Mouse (Mus musculus) gastrocnemius, postnatal 10 days (tissue): ENCODE measurements at regions not wholly inside any gene's neighbourhood (a gene's known extent, or its start where the extent isn't known, plus 50 kb on each side); places are given as distances from the start of the nearest gene placed in this dataset.
"Not testable (repeated sequence)": the region's sequence is repeated elsewhere in the genome, so short reads cannot be mapped to it uniquely, and the experiment has no call there.

Experiments
- DNase-seq: peaks from one replicate; pipeline ENCODE4 v3.0.0; 2021; ENCODE audit warnings: mixed read lengths

DNA sequence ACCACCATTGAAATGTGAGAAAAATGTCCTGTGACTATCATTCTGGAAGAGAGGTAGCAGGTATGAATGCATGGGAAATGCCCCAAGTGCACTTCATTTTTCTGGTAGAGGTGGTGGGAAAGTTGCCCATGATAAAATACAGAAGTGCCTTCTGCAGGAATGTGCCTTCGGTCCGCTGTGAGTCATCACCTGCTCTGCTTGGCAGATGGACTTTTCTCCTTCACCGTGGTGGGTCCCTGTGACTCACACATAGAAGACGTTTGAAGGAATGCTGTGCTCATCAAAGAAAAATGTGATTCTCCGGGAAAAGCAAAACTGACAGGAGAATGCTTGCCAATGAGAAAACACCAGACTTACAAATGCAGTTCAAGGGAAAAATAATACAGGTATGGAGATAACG, 126.8 kb downstream of the Tnfsf18 start:
- DNase-seq = no peak

DNA sequence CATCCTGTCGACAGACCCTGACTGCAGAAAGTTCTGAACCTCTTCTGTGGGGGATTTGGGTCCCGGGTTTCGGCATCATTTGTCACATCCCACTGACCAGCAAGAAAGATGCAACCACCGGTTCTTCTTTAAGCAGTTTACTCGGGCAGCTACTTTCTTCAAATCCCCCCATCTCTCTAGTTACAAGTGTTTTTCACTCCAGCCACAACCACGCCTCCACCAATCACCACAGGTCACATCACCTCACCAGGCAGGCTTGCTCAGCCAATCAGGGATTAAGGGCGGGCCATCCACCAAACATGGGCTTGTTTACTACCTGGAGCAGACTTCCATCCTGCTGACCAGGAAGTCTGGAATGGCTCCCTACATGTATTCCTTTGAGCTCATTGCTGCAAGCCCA, 119.6 kb downstream of the Tnfsf18 start:
- not testable (repeated sequence) for DNase-seq

DNA sequence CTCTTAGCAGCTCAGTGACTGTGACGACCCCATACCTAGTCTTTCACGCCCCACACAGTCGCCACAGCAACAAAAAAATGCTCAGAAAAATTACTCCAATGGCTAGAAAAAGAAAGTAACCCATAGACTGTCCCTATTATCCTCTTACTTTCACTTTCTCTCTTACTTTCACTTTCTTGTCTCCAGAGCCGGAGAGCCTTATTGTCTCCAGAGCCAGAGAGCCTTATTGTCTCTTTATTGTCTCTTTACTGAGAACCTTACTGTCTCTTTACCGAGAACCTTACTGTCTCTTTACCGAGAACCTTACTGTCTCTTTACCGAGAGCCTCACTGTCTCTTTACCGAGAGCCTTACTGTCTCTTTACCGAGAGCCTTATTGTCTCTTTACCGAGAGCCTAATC, 119.2 kb downstream of the Tnfsf18 start:
- not testable (repeated sequence) for DNase-seq

DNA sequence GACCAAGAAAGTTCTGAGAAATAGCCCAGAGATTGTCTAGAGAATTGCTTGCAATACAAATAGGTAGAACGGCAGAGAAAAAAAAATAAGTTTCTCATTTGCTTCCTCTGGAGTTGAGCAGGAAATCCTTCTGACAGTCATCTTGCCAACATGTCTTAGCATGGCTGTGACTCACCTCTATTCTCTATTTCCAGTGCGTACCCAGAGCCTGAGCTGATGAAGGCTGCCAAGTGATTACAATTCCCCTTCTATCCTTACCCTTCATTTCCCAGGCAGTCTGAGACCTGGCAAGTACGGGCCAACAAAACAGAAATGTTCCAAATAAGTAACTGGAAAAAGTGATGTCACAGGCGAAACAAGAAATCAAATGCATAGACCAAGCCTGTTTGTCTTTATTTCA, 113.0 kb downstream of the Tnfsf18 start:
- no peak for DNase-seq

DNA sequence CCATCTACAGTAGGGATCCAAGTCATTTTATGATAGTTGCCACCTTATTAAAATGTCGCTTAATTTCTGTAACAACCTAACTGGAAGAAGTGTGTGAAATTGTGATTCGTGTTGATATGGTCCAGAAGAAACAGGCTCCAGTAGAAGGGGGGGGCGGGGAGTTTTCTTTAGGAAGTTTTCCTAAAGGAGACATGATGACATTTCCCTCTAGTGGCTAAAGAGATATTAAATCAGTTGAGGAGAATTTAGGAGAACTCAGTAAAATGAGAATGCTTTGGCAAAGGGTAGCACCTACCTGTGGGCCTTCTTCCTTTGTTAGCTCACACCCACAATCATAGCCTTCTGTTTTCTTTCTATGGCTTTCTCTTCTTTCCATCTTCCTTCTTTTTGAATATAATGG, 107.7 kb downstream of the Tnfsf18 start:
- no peak for DNase-seq

DNA sequence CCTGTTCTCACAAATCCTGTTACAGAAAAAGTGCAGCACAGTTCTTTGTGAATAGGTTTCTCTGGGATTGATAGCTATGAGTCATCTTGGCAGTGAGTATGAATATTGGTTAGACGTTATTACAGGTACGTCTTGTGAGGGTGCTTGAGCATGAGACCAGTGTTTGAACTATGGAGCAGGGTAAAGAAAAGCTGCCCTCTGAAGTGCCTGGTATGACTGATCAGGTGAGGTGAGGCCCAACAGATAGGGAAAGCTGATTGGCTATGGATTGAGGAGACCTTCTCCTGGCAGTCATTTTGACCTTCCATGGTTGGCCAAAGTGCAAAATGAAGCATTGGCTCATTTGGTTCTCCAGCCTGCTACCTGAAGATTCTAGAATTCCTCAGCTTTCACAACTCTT, 106.7 kb downstream of the Tnfsf18 start:
- DNase-seq = no peak

DNA sequence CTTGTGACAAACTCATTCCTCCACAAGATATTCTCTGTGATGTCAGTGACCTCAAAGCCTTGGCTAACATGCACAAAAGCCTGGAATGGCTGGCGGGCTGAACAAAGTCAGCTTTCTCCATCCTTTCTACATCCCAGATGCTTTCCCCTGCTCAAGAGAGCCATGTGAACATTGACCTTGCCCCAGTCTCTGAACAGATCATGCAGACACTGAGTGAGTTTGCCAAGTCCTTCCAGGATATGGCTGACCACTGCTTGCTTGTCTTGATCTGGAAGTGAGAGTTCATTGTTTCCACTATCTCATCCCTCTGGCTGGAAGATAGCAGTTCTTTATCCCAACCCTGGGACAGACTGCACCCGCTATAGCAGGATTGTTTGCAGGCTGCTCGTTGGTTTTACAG, 103.7 kb downstream of the Tnfsf18 start:
- no peak for DNase-seq

DNA sequence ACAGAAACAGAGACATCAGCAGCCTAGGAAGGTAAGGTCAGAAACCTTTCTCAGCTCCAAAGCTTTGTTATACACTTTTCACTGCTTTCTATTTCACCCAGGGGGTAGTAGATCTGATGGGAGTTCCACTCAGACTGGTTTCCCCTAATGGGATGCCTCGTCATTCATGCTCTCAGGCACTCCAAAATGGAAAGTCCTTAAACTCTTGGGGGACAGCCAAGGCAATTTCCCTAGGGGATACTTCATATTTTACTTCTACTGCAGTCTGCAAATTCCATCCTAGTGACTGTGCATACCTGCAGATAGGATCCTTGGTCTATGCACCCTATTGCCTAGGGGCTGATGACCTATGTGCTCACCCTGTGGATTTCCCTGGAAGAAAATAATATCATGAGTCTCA, 82.1 kb downstream of the Tnfsf18 start:
- DNase-seq = no peak

DNA sequence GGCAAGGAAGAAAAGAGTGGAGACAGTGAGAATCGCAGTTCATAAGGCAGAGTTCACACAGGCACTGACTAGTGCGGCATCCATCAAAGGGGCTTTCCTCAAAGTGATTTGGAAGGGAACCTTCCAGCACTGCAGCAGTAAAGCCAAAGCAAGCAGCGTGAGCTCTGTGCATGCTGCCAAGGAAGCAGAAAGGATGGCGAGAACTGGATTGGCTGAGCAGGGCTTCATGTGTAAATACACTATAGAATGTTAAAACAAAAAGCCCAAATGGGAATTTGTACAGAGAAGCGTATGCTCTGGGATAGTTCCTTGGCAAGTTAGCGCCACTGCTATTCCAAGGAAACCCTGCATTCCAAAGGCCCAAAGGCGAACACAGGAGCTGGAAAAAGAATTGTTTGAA, 81.5 kb downstream of the Tnfsf18 start:
- DNase-seq = no peak

DNA sequence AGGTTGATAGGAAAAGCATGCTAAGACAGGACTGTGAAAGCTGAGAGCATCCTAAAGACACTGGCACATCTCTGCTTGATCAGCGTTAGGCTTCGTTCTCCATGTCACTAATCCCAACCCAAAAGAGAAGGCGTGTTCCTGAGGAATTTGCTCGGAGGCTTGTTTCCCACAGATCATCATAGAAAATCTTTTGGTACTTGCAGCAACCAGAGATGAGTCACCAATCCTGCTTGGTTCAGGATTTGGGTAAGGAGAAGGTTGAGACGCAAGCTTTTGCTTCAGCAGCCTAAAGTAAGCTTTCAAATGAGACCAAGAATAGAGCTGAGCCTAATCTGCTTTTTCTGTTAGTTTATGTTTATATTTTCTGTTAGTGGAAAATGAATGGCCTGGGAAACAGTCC, 80.7 kb downstream of the Tnfsf18 start:
- DNase-seq = no peak

DNA sequence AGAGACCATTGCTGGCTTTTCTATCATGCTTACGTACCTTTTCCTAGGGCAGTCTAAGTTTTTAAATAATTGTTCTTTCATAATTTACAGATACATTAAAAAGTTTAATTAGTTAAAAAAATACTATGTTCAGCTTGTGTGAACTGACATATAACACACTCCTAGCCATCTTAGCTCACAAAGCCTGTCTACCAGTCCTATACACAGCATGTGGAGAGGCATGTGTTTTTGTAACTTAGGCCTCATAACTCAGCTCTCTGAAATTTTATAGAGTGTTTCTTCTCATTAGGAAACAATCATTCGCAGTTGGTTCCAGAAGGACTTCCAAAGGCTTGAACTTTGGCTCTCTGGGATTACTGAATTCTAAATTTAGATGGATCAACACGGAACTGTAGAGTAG, 76.3 kb downstream of the Tnfsf18 start:
- DNase-seq = no peak

DNA sequence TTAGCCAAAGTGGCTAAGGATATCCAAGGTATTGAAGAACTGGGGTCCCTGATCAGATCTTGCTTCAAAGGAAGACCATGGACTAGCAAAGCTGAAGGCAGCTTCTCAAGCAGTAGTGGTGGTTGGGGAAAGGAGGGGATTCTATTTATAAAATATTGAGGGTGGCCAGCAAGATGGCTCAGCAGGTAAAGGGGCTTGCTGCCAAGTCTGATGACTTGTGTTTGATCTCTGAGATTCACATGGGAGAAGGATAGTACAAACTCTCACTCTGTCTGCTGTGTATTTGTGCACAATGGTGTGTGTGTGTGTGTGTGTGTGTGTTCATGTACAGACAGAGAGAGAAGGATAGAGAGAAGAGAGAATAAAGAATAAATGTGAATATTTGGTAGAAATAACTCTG, 73.4 kb downstream of the Tnfsf18 start:
- no peak for DNase-seq

DNA sequence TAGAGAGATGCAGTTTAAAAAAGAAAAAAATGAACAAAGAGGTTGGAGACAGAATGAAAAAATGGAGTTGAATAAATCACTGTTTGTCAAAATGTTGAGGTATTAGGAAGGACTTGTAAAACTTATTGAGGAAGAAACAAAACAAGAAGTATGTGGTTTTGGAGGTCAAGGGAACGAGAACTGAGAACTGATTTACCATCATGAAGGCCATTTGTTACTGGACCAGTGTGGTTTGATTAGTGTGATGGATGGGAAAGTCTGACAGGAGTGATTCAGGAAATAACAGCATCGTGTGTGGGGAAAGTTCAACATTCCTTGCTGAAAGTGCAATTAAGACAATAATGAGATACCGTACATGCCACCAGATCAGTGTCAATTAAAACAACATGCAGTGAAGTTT, 65.9 kb downstream of the Tnfsf18 start:
- no peak for DNase-seq
